Mouse (Mus musculus) midbrain, embryonic 14.5 days (tissue): Measurements from ENCODE around the gene Rfx2. TPM values are rescaled to one million over a fixed set of nuclear protein-coding genes. Genes with fewer than 3 reads are reported as not detected.

Source experiments
- ATAC-seq: fragments of 200-750 bp; cut with Nextera tagmentation; 2 replicates; pipeline ENCODE4 v1.8.0; 2017; ENCODE audit warnings: moderate number of reproducible peaks, moderate library complexity; ENCODE audit not compliant: low FRiP score, low TSS enrichment
- DNase-seq: peaks from one replicate; pipeline ENCODE4 v3.0.0-alpha.2; 2015
- H3K27ac ChIP-seq: fragments of 300-500 bp; sonication (generic); replicated peaks from 2 replicates; pipeline ENCODE4 v1.5.1; 2014; ENCODE audit warnings: mild to moderate bottlenecking, low read depth, low read length, moderate library complexity
- H3K27me3 ChIP-seq: fragments of 300-500 bp; sonication (generic); 2 replicates; pipeline ENCODE4 v1.6.1; 2014; ENCODE audit warnings: low read length, control low read depth, mixed read lengths; ENCODE audit not compliant: control insufficient read depth, insufficient read depth
- H3K36me3 ChIP-seq: fragments of 300-500 bp; sonication (generic); 2 replicates; pipeline ENCODE4 v1.6.1; 2014; ENCODE audit warnings: low read length, control low read depth; ENCODE audit not compliant: control insufficient read depth, insufficient read depth
- H3K4me1 ChIP-seq: fragments of 300-500 bp; sonication (generic); 2 replicates; pipeline ENCODE4 v1.6.1; 2014; ENCODE audit warnings: mild to moderate bottlenecking, antibody characterized with exemption, low read length, control low read depth; ENCODE audit not compliant: control insufficient read depth, insufficient read depth
- H3K4me2 ChIP-seq: fragments of 300-500 bp; sonication (generic); 2 replicates; pipeline ENCODE4 v1.6.1; 2014; ENCODE audit warnings: mild to moderate bottlenecking, low read length, moderate library complexity
- H3K4me3 ChIP-seq: fragments of 300-500 bp; sonication (generic); replicated peaks from 2 replicates; pipeline ENCODE4 v1.5.1; 2014; ENCODE audit warnings: low read depth, low read length
- H3K9ac ChIP-seq: fragments of 300-500 bp; sonication (generic); replicated peaks from 2 replicates; pipeline ENCODE4 v1.6.1; 2014; ENCODE audit warnings: mild to moderate bottlenecking, low read length, moderate library complexity
- H3K9me3 ChIP-seq: fragments of 300-500 bp; sonication (generic); 2 replicates; pipeline ENCODE4 v1.6.1; 2016; ENCODE audit warnings: low read length, control low read depth, mixed read lengths; ENCODE audit not compliant: control insufficient read depth
- WGBS: fragments of 180-500 bp; shearing (Covaris S2); extraction: QIAGEN DNeasy Blood & Tissue Kit; methylation state at CpG from one replicate; pipeline ENCODE4 v1.1.7; 2014; 5-methylcytosine and 5-hydroxymethylcytosine counted together
- polyA plus RNA-seq: library from polyadenylated mRNA; unstranded; fragments of >200 nt; fragmentation: Nextera tagmentation; extraction: Ambion mirVana; gene quantifications from 2 replicates; pipeline ENCODE4 v1.2.1, GENCODE M21; 2014

The Rfx2 gene
- polyA plus RNA-seq, 1 experiment from 2014 or later = 4.1 TPM

- WGBS = 3% methylated on average over 24 of the region's 24 CpGs
- Histone ChIP-seq H3K27ac (peak overlapping the region; percentile 85), H3K36me3 (no peaks in the 10 kb centered on the region), H3K4me2 (peak overlapping the region; percentile 43), H3K4me3 (no peak overlapping the region), H3K9me3 (no peaks in the 10 kb centered on the region), H3K9ac (peak overlapping the region; percentile 32; the same call in 1 of the 2 replicates), H3K27me3 (peaks cover 6% of the 10 kb centered on the region; the same call in 1 of the 2 replicates), H3K4me1 (peaks cover 44% of the 10 kb centered on the region)
- ATAC-seq (peak; percentile 79), DNase-seq (peak; percentile 97)
These were observed 16.3 kb downstream of the Rfx2 start for GRCm38 (mm10) chr17:56814316-56815056.

GRCm38 (mm10) chr17:56810245-56810644, 20.6 kb downstream of the Rfx2 start:
- Histone ChIP-seq H3K27me3 (peaks cover 6% of the 10 kb centered on the region; the same call in 1 of the 2 replicates), H3K9ac (no peak overlapping the region; the same call in 1 of the 2 replicates), H3K9me3 (no peaks in the 10 kb centered on the region), H3K36me3 (no peaks in the 10 kb centered on the region), H3K4me2 (0 out of 2 replicates have a peak overlapping the region, but pooled peaks have one; percentile 21), H3K27ac (peak overlapping the region; percentile 57), H3K4me1 (peaks cover 39% of the 10 kb centered on the region), H3K4me3 (no peak overlapping the region)
- ATAC-seq = peak; percentile 66
- 0% methylated on average over 3 of the region's 3 CpGs for WGBS
- DNase-seq = peak; percentile 92

- Histone ChIP-seq H3K9ac (no peak overlapping the region), H3K4me1 (peaks cover 23% of the 10 kb centered on the region), H3K9me3 (no peaks in the 10 kb centered on the region), H3K27ac (no peak overlapping the region), H3K4me3 (no peak overlapping the region), H3K4me2 (no peak overlapping the region), H3K36me3 (no peaks in the 10 kb centered on the region), H3K27me3 (peaks cover 4% of the 10 kb centered on the region; the same call in 1 of the 2 replicates)
- DNase-seq (peak; percentile 92), ATAC-seq (peak; percentile 75; the same call in 1 of the 2 replicates)
- WGBS = 9% methylated on average over 9 of the region's 9 CpGs
These were observed 22.3 kb downstream of the Rfx2 start for GRCm38 (mm10) chr17:56808518-56808917.

- no peak overlapping the region for H3K9ac ChIP-seq
- no peaks in the 10 kb centered on the region for H3K27me3 ChIP-seq
- WGBS = 82% methylated on average over 1 of the region's 1 CpGs
- ATAC-seq = no peak
- H3K4me2 ChIP-seq = no peak overlapping the region
- H3K4me1 ChIP-seq = peaks cover 11% of the 10 kb centered on the region
- H3K4me3 ChIP-seq = no peak overlapping the region
- H3K36me3 ChIP-seq = 0 out of 2 replicates have a peak, but pooled peaks cover 3% of the 10 kb centered on the region
- no peak for DNase-seq
- H3K9me3 ChIP-seq = no peaks in the 10 kb centered on the region
- no peak overlapping the region for H3K27ac ChIP-seq
These were observed 25.0 kb downstream of the Rfx2 start for GRCm38 (mm10) chr17:56805784-56806183.

GRCm38 (mm10) chr17:56804952-56805351, 25.9 kb downstream of the Rfx2 start:
- peak; percentile 13 for DNase-seq
- H3K27me3 ChIP-seq = no peaks in the 10 kb centered on the region
- H3K9ac ChIP-seq = no peak overlapping the region
- whole genome bisulfite sequencing = 85% methylated on average over 5 of the region's 5 CpGs
- ATAC-seq = no peak
- no peak overlapping the region for H3K4me2 ChIP-seq
- H3K27ac ChIP-seq = no peak overlapping the region
- H3K9me3 ChIP-seq = no peaks in the 10 kb centered on the region
- H3K4me3 ChIP-seq = no peak overlapping the region
- peaks cover 3% of the 10 kb centered on the region for H3K4me1 ChIP-seq
- 0 out of 2 replicates have a peak, but pooled peaks cover 3% of the 10 kb centered on the region for H3K36me3 ChIP-seq

- Histone ChIP-seq H3K9ac (no peak overlapping the region), H3K4me1 (no peaks in the 10 kb centered on the region), H3K4me3 (no peak overlapping the region), H3K27me3 (no peaks in the 10 kb centered on the region), H3K36me3 (0 out of 2 replicates have a peak, but pooled peaks cover 3% of the 10 kb centered on the region), H3K27ac (no peak overlapping the region), H3K4me2 (no peak overlapping the region), H3K9me3 (no peaks in the 10 kb centered on the region)
- no peak for DNase-seq
- ATAC-seq = no peak
- 89% methylated on average over 8 of the region's 8 CpGs for WGBS
These were observed 28.7 kb downstream of the Rfx2 start for GRCm38 (mm10) chr17:56802065-56802464.

GRCm38 (mm10) chr17:56799276-56799675, 31.5 kb downstream of the Rfx2 start:
- Histone ChIP-seq H3K27me3 (no peaks in the 10 kb centered on the region), H3K4me1 (no peaks in the 10 kb centered on the region), H3K4me3 (no peak overlapping the region), H3K9me3 (no peaks in the 10 kb centered on the region), H3K9ac (no peak overlapping the region), H3K27ac (no peak overlapping the region), H3K4me2 (no peak overlapping the region), H3K36me3 (0 out of 2 replicates have a peak, but pooled peaks cover 3% of the 10 kb centered on the region)
- DNase-seq (no peak), ATAC-seq (no peak)
- WGBS = 78% methylated on average over 3 of the region's 3 CpGs

GRCm38 (mm10) chr17:56793614-56794319, 37.0 kb downstream of the Rfx2 start:
- Histone ChIP-seq H3K4me2 (no peak overlapping the region), H3K9ac (no peak overlapping the region), H3K9me3 (no peaks in the 10 kb centered on the region), H3K36me3 (no peaks in the 10 kb centered on the region), H3K4me3 (no peak overlapping the region), H3K4me1 (no peaks in the 10 kb centered on the region), H3K27me3 (no peaks in the 10 kb centered on the region), H3K27ac (no peak overlapping the region)
- WGBS = 67% methylated on average over 6 of the region's 6 CpGs
- DNase-seq (no peak), ATAC-seq (no peak)
